Mouse (Mus musculus) cerebellum, adult 2 months (tissue): ENCODE measurements at regions not wholly inside any gene's neighbourhood (a gene's known extent, or its start where the extent isn't known, plus 50 kb on each side); places are given as distances from the start of the nearest gene placed in this dataset.
A peak's percentile ranks its signal among the peaks of the same experiment; 100 is the strongest.

Experiments used
- DNase-seq, 2 experiments: peaks; one replicate each; pipeline ENCODE4 v3.0.0; 2021
- H3K27ac ChIP-seq: fragments of 200-500 bp; 2 replicates; pipeline ENCODE4 v1.5.1; 2012; ENCODE audit warnings: low read length, control low read depth, inconsistent platforms; ENCODE audit not compliant: insufficient read depth
- H3K27me3 ChIP-seq: fragments of 200-500 bp; 2 replicates; pipeline ENCODE4 v1.6.1; 2012; ENCODE audit warnings: inconsistent platforms, mild to moderate bottlenecking, low read length, moderate library complexity; ENCODE audit not compliant: control insufficient read depth, insufficient read depth
- H3K4me1 ChIP-seq: fragments of 200-500 bp; 2 replicates; pipeline ENCODE4 v1.6.1; 2011; ENCODE audit warnings: low read length; ENCODE audit not compliant: control insufficient read depth, insufficient read depth
- H3K4me3 ChIP-seq: fragments of 200-500 bp; replicated peaks from 2 replicates; pipeline ENCODE3; 2011; ENCODE audit warnings: mild to moderate bottlenecking, low read depth, low read length, control low read depth; ENCODE audit not compliant: insufficient read depth
- CTCF ChIP-seq: fragments of 200-500 bp; IDR thresholded peaks from 2 replicates; pipeline ENCODE4 v1.5.1; 2011; ENCODE audit warnings: low read depth, mild to moderate bottlenecking, control low read depth, low read length, moderate library complexity, borderline replicate concordance; ENCODE audit not compliant: insufficient read depth
- POLR2A ChIP-seq: fragments of 200-500 bp; IDR thresholded peaks from 2 replicates; pipeline ENCODE4 v1.6.1; 2011; ENCODE audit warnings: low read length, control low read depth, borderline replicate concordance; ENCODE audit not compliant: insufficient read depth
- WGBS: fragments of 180-500 bp; shearing (Covaris S2); methylation state at CpG from one replicate; pipeline ENCODE4 v1.1.7; 2018; 5-methylcytosine and 5-hydroxymethylcytosine counted together

DNA sequence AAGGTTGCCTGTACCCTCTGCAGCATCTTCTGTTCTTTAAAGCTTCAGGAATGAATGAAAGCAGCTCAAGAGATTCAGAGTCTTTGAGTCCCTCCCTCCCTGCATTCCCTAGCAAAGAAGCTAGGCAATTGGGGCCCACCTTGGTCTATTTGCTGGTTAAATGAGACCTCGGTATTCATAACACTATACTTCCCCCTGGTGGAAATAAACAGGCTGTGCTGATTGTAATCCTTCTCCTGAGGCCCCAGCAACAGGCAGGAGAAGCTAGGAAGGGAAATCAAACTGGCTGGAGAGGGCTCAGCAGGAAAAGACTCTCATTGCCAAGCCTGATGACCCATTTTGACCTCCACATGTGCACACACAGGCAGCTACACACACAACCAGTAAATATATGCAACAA is 137.1 kb downstream of the Sh3bp4 start:
- no peak for DNase-seq
- WGBS = 16% methylated on average over 1 of the region's 1 CpGs
- Histone ChIP-seq H3K4me1 (no peaks in the 10 kb centered on the region), H3K27ac (no peak overlapping the region), H3K4me3 (no peak overlapping the region), H3K27me3 (no peaks in the 10 kb centered on the region)
- TF ChIP-seq CTCF = no peak
- no peak for TF ChIP-seq POLR2A

DNA sequence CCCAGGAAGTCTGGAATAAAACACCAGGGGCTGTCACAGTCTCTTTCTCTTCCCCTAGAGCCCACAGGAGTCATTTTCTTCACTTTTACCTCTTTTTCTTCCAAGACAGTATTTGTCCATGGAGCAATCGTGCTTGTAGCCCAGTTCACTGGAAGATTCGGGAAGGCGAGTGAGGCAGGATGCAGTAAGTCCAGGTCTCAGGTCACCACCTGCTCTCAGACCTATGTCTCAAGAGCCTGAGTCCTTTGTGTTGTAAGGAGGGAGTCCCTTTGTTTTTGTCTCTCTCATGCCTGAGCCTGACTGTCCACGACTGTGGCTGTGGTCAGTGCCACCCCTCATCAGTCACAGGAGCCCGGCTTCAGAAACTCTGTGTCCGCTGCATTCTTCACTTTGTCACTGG is 140.9 kb downstream of the Sh3bp4 start:
- no peak overlapping the region for H3K27ac ChIP-seq
- no peaks in the 10 kb centered on the region for H3K27me3 ChIP-seq
- no peak for DNase-seq
- no peak overlapping the region for H3K4me3 ChIP-seq
- 86% methylated on average over 6 of the region's 6 CpGs for WGBS
- no peak for TF ChIP-seq CTCF
- TF ChIP-seq POLR2A = no peak
- no peaks in the 10 kb centered on the region for H3K4me1 ChIP-seq

DNA sequence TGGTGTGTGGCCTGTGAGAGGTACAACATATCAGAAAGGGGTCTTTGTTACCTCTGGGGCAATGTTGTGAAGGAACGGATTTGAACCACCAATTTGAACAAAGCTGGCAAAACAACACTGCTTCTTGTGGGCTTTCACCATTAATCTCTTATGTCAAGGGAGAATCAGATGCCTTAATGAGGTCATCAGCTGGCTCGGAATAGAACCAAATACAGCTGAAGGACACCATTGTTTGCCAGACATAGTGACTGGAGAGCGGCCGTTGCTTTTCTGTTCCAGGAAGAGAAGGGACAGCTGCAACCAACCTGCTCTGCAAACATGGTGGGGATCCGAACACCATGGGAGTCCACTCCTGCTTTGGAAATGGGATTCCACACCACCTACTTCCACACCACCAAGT is 158.2 kb downstream of the Sh3bp4 start:
- WGBS = 67% methylated on average over 5 of the region's 5 CpGs
- no peak for DNase-seq
- TF ChIP-seq POLR2A (no peak), CTCF (no peak)

DNA sequence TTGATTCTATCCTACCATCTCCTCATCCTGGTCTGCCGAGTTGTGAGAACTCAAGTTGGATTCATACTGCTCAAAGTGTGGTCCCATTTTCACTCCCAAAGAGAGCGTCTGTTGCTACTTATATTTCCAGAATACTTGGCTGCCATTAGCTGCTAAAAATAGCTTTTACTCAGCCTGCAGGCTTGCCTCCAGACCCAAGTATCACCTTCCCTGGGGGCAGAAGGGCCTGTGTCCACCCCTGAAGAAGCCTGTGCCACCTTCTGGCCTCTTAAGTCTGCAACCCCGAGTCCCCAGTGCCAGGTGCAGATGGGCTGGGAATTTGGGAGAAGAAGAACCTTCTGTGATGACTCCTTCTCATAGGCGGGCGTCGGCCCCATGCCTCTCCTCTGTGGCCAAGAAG is 161.5 kb downstream of the Sh3bp4 start:
- H3K4me1 ChIP-seq = no peaks in the 10 kb centered on the region

More for the DNA sequence above, 158.2 kb downstream of the Sh3bp4 start:
- Histone ChIP-seq H3K27me3 (no peaks in the 10 kb centered on the region), H3K4me3 (no peak overlapping the region), H3K4me1 (no peaks in the 10 kb centered on the region), H3K27ac (no peak overlapping the region)

DNA sequence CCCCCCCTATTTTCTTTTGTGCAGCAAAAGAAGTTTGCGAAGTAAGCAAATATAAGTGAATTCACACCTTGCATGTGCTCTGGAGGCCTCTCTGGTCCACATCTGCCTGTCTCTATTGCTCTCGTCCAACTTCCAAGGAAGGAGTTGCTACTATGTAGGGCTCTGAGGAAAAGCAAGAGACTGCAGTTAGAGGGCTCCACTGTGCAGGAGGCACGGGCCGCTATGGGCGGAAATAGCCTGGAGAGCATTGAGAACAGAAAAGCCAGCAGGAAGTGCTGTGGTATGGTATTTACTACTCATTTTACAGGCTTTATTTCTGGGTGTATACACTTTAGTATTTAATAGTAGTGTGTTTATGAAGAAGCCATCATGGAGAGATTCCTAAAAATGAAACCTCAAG is 162.2 kb downstream of the Sh3bp4 start:
- DNase-seq = no peak
- no peak overlapping the region for H3K27ac ChIP-seq
- H3K4me1 ChIP-seq = no peaks in the 10 kb centered on the region
- H3K4me3 ChIP-seq = no peak overlapping the region
- no peak for TF ChIP-seq CTCF
- TF ChIP-seq POLR2A = no peak
- 87% methylated on average over 5 of the region's 5 CpGs for WGBS
- no peaks in the 10 kb centered on the region for H3K27me3 ChIP-seq

More for the DNA sequence above, 161.5 kb downstream of the Sh3bp4 start:
- 33% methylated on average over 6 of the region's 6 CpGs for WGBS
- H3K27me3 ChIP-seq = no peaks in the 10 kb centered on the region
- no peak overlapping the region for H3K27ac ChIP-seq
- H3K4me3 ChIP-seq = no peak overlapping the region
- no peak for DNase-seq
- TF ChIP-seq POLR2A = no peak
- no peak for TF ChIP-seq CTCF

DNA sequence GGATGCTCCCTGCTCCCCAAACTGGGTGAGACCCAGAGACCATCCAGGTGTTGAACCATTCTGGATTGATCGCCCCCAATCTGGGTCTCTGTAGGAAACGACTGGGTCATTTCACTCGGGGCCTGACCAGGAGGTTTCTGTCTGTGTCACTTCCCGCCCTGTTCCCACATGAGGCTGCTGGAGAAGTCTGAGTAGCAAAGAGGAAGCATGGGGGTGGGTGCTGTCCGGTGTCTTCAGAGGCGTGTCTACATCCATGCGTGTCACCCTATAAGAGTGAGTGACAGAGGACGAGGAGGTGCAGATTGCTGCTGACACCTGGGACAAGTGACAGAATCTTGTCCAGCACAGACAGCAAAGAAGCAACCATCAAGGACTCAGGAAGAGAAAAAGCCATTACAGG is 164.7 kb downstream of the Sh3bp4 start:
- 64% methylated on average over 8 of the region's 8 CpGs for WGBS
- Histone ChIP-seq H3K27ac (no peak overlapping the region), H3K4me3 (no peak overlapping the region), H3K4me1 (peaks cover 2% of the 10 kb centered on the region; the same call in 1 of the 2 replicates), H3K27me3 (no peaks in the 10 kb centered on the region)
- TF ChIP-seq CTCF (no peak; the same call in 1 of the 2 replicates), POLR2A (no peak)
- no peak for DNase-seq

DNA sequence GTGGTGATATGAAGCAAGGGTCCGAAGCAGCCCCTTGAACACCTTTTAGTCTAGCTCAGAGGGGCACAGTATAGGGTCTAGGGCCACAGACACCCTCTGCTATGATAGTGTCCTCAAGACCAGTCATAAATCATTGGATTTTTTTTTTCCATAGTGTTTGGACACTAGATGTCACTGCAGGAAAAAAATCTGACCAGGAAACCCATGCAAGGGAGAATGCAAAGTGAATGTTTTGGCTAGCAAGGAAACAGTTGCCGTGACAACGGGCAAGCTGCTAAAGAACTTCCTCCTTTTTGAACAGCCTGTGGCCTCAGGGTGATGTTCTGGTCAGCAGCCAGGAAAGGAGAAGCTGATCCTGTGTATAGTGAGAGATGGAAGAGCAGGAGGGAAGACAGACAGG is 165.1 kb downstream of the Sh3bp4 start:
- Histone ChIP-seq H3K4me1 (peaks cover 2% of the 10 kb centered on the region; the same call in 1 of the 2 replicates), H3K27ac (no peak overlapping the region), H3K27me3 (no peaks in the 10 kb centered on the region), H3K4me3 (no peak overlapping the region)
- TF ChIP-seq CTCF (peak; percentile 45; the same call in 1 of the 2 replicates), POLR2A (no peak)
- DNase-seq = peak; percentile 62 to 76
- WGBS = 17% methylated on average over 3 of the region's 3 CpGs

DNA sequence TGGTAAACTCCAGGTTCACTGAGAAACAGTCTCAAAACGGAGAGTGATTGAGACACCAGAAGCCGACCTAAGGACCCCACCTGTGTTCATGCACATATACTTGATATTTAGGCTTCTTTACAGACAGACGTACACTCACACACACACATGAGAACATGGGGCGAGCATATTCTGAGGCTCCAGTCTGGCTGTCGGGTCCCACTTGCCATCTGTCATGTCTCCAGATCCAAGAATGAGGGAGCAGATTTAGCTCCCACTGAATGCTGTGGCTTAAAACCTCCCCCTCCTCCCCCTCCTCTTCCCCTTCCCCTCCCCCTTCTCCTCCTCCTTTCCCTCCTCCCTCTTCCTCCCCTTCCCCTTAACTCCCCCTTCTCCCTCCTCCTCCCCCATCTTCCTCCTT is 167.5 kb downstream of the Sh3bp4 start:
- Histone ChIP-seq H3K27me3 (no peaks in the 10 kb centered on the region), H3K4me1 (peaks cover 2% of the 10 kb centered on the region; the same call in 1 of the 2 replicates), H3K4me3 (no peak overlapping the region), H3K27ac (no peak overlapping the region)
- 36% methylated on average over 5 of the region's 5 CpGs for WGBS
- TF ChIP-seq CTCF (no peak), POLR2A (no peak)
- no peak for DNase-seq
